In the genomic region with DNA sequence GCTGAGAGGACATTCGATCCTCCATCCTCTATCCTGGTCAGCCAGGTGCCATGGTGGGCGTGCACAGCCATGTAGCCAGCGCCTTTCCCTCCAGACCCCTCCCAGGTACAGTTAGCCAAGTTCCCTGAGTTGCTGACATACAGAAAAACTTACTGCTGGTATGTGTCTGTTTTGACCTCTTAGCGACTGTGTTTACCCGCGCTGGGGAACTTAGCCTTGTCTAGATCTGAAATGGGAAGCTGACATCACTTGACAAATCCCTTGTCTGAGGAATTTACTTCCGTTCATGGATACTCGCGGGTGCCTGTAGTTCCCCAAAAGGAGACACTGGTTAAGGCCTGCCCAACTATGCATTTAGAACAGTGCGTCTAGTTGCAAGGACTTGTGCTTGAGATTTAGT, we compare ENCODE assay signal across 8 mouse cellular contexts. TPM values are rescaled to one million over a fixed set of nuclear protein-coding genes. Genes with fewer than 3 reads are reported as not detected.
DNase-seq lines count a peak whose midpoint lies in the region; ATAC-seq and TF ChIP-seq lines count a peak whose summit lies in the region.

No protein-coding gene starts in this region.

- peaks cover 53% of the 10 kb centered on the region for H3K4me1 ChIP-seq in kidney, embryonic 15.5 days
- no peaks in the 10 kb centered on the region for H3K4me1 ChIP-seq in forebrain, postnatal 0 days (ENCODE audit: insufficient read depth)
- H3K4me1 ChIP-seq in liver, embryonic 15.5 days (replicated peaks) = peaks cover 48% of the 10 kb centered on the region
- peaks cover 38% of the 10 kb centered on the region for H3K4me1 ChIP-seq in neural tube, embryonic 15.5 days

- no peaks in the 10 kb centered on the region for H3K36me3 ChIP-seq in kidney, embryonic 15.5 days
- no peaks in the 10 kb centered on the region for H3K36me3 ChIP-seq in forebrain, postnatal 0 days (ENCODE audit: insufficient read depth)
- no peaks in the 10 kb centered on the region for H3K36me3 ChIP-seq in liver, embryonic 15.5 days (replicated peaks)
- no peaks in the 10 kb centered on the region for H3K36me3 ChIP-seq in neural tube, embryonic 15.5 days

- peaks cover 50% of the 10 kb centered on the region for H3K27me3 ChIP-seq in kidney, embryonic 15.5 days
- peaks cover 40% of the 10 kb centered on the region for H3K27me3 ChIP-seq in forebrain, postnatal 0 days (ENCODE audit: insufficient read depth, low read length)
- peaks cover 68% of the 10 kb centered on the region for H3K27me3 ChIP-seq in liver, embryonic 15.5 days
- H3K27me3 ChIP-seq in neural tube, embryonic 15.5 days (replicated peaks) = peaks cover 64% of the 10 kb centered on the region

- peak overlapping the region; percentile 56; the same call in 1 of the 2 replicates for H3K9ac ChIP-seq in kidney, embryonic 15.5 days
- 0 out of 2 replicates have a peak overlapping the region, but pooled peaks have one; percentile 33 for H3K9ac ChIP-seq in forebrain, postnatal 0 days
- no peak overlapping the region for H3K9ac ChIP-seq in liver, embryonic 15.5 days
- peak overlapping the region; percentile 41 for H3K9ac ChIP-seq in neural tube, embryonic 15.5 days (replicated peaks)

- no peak for DNase-seq in kidney, adult 18-20 months
- DNase-seq in forebrain, postnatal 0 days = no peak
- no peak for DNase-seq in left cerebral cortex, adult 11 months (ENCODE audit: low spot score)
- DNase-seq in embryo, embryonic 9.5 days (ENCODE audit: extremely low spot score) = no peak
- DNase-seq in frontal cortex, postnatal 25 days (ENCODE audit: low spot score in 2 of 2) = no peak

- no peak for ATAC-seq in kidney, embryonic 15.5 days (replicated peaks; ENCODE audit: low FRiP score)
- no peak for ATAC-seq in forebrain, postnatal 0 days
- ATAC-seq in liver, embryonic 15.5 days (ENCODE audit: insufficient read depth) = 0 out of 2 replicates have a peak, but pooled peaks have one; percentile 6
- ATAC-seq in neural tube, embryonic 15.5 days (ENCODE audit: low FRiP score) = no peak

- peak overlapping the region; percentile 66 for H3K27ac ChIP-seq in kidney, embryonic 15.5 days
- no peak overlapping the region for H3K27ac ChIP-seq in forebrain, postnatal 0 days (ENCODE audit: low read depth, low read length)
- 0 out of 2 replicates have a peak overlapping the region, but pooled peaks have one; percentile 38 for H3K27ac ChIP-seq in liver, embryonic 15.5 days (replicated peaks)
- no peak overlapping the region for H3K27ac ChIP-seq in neural tube, embryonic 15.5 days (replicated peaks)

- peak overlapping the region; percentile 57 for H3K4me3 ChIP-seq in kidney, embryonic 15.5 days (replicated peaks)
- H3K4me3 ChIP-seq in forebrain, postnatal 0 days (ENCODE audit: low read depth, low read length) = peak overlapping the region; percentile 32
- H3K4me3 ChIP-seq in liver, embryonic 15.5 days (replicated peaks) = peak overlapping the region; percentile 56
- peak overlapping the region; percentile 37 for H3K4me3 ChIP-seq in neural tube, embryonic 15.5 days (replicated peaks)

- 22% methylated on average over 10 of the region's 10 CpGs for WGBS in kidney, embryonic 15.5 days
- 34% methylated on average over 10 of the region's 10 CpGs for WGBS in forebrain, postnatal 0 days
- WGBS in liver, embryonic 15.5 days (ENCODE audit: insufficient replicate concordance) = 21% methylated on average over 10 of the region's 10 CpGs
- WGBS in neural tube, embryonic 15.5 days = 32% methylated on average over 10 of the region's 10 CpGs

- H3K9me3 ChIP-seq in kidney, embryonic 15.5 days (replicated peaks) = no peaks in the 10 kb centered on the region
- no peaks in the 10 kb centered on the region for H3K9me3 ChIP-seq in forebrain, postnatal 0 days (ENCODE audit: low read length)
- no peaks in the 10 kb centered on the region for H3K9me3 ChIP-seq in liver, embryonic 15.5 days (replicated peaks)
- no peaks in the 10 kb centered on the region for H3K9me3 ChIP-seq in neural tube, embryonic 15.5 days (replicated peaks)

- H3K4me2 ChIP-seq in kidney, embryonic 15.5 days = peak overlapping the region; percentile 64
- peak overlapping the region; percentile 56 for H3K4me2 ChIP-seq in forebrain, postnatal 0 days (ENCODE audit: low read depth)
- H3K4me2 ChIP-seq in liver, embryonic 15.5 days = peak overlapping the region; percentile 72
- peak overlapping the region; percentile 61 for H3K4me2 ChIP-seq in neural tube, embryonic 15.5 days

- no peak for TF ChIP-seq CTCF in forebrain, postnatal 0 days (IDR thresholded peaks at IDR 0.05; ENCODE audit: low read depth)

RNA-seq across cellular contexts. Expression of a gene that starts 16.5 kb away (rescaled TPM):
- 21.4 and 24.6 TPM in 2 replicates for polyA plus RNA-seq in kidney, embryonic 15.5 days (2015; fragmentation: Nextera tagmentation; extraction: Ambion mirVana)
- 10.5 and 13.0 TPM in 2 replicates for total RNA-seq in forebrain, postnatal 0 days (2014; rRNA removed)
- 6.6 and 7.8 TPM in 2 replicates for polyA plus RNA-seq in forebrain, postnatal 0 days (2015; fragmentation: Nextera tagmentation; extraction: Ambion mirVana)
- 5.4 and 7.6 TPM in 2 replicates for polyA plus RNA-seq in liver, embryonic 15.5 days (2015; fragmentation: Nextera tagmentation; extraction: Ambion mirVana)
- 9.8 TPM in 2 replicates for polyA plus RNA-seq in neural tube, embryonic 15.5 days (2015; fragmentation: Nextera tagmentation; extraction: Ambion mirVana)

RNA-seq across cellular contexts. Expression of a gene that starts 20.4 kb away (rescaled TPM):
- polyA plus RNA-seq in kidney, embryonic 15.5 days (2015; fragmentation: Nextera tagmentation; extraction: Ambion mirVana) = 4.5 and 5.4 TPM in 2 replicates
- 4.2 and 5.0 TPM in 2 replicates for total RNA-seq in forebrain, postnatal 0 days (2014; rRNA removed)
- 1.2 and 1.9 TPM in 2 replicates for polyA plus RNA-seq in forebrain, postnatal 0 days (2015; fragmentation: Nextera tagmentation; extraction: Ambion mirVana)
- 1.2 and 1.5 TPM in 2 replicates for polyA plus RNA-seq in liver, embryonic 15.5 days (2015; fragmentation: Nextera tagmentation; extraction: Ambion mirVana)
- 3.4 and 4.1 TPM in 2 replicates for polyA plus RNA-seq in neural tube, embryonic 15.5 days (2015; fragmentation: Nextera tagmentation; extraction: Ambion mirVana)

RNA-seq across cellular contexts. Expression of a gene that starts 23.7 kb away (rescaled TPM):
- 82.1 and 101 TPM in 2 replicates for polyA plus RNA-seq in kidney, embryonic 15.5 days (2015; fragmentation: Nextera tagmentation; extraction: Ambion mirVana)
- total RNA-seq in forebrain, postnatal 0 days (2014; rRNA removed) = 94.7 and 130 TPM in 2 replicates
- polyA plus RNA-seq in forebrain, postnatal 0 days (2015; fragmentation: Nextera tagmentation; extraction: Ambion mirVana) = 281 and 287 TPM in 2 replicates
- 83.9 and 93.0 TPM in 2 replicates for polyA plus RNA-seq in liver, embryonic 15.5 days (2015; fragmentation: Nextera tagmentation; extraction: Ambion mirVana)
- polyA plus RNA-seq in neural tube, embryonic 15.5 days (2015; fragmentation: Nextera tagmentation; extraction: Ambion mirVana) = 162 and 167 TPM in 2 replicates

RNA-seq across cellular contexts. Expression of a gene that starts 28.1 kb away (rescaled TPM):
- polyA plus RNA-seq in kidney, embryonic 15.5 days (2015; fragmentation: Nextera tagmentation; extraction: Ambion mirVana) = 102 and 112 TPM in 2 replicates
- 56.7 and 67.8 TPM in 2 replicates for total RNA-seq in forebrain, postnatal 0 days (2014; rRNA removed)
- polyA plus RNA-seq in forebrain, postnatal 0 days (2015; fragmentation: Nextera tagmentation; extraction: Ambion mirVana) = 60.7 and 63.6 TPM in 2 replicates
- polyA plus RNA-seq in liver, embryonic 15.5 days (2015; fragmentation: Nextera tagmentation; extraction: Ambion mirVana) = 48.8 and 51.1 TPM in 2 replicates
- 82.2 and 95.1 TPM in 2 replicates for polyA plus RNA-seq in neural tube, embryonic 15.5 days (2015; fragmentation: Nextera tagmentation; extraction: Ambion mirVana)

RNA-seq across cellular contexts. Expression of a gene that starts 32.8 kb away (rescaled TPM):
- 1.3 and 1.5 TPM in 2 replicates for polyA plus RNA-seq in kidney, embryonic 15.5 days (2015; fragmentation: Nextera tagmentation; extraction: Ambion mirVana)
- 0.46 and 0.86 TPM in 2 replicates for total RNA-seq in forebrain, postnatal 0 days (2014; rRNA removed)
- polyA plus RNA-seq in forebrain, postnatal 0 days (2015; fragmentation: Nextera tagmentation; extraction: Ambion mirVana) = 0.29 and 0.58 TPM in 2 replicates
- 21.4 and 23.3 TPM in 2 replicates for polyA plus RNA-seq in liver, embryonic 15.5 days (2015; fragmentation: Nextera tagmentation; extraction: Ambion mirVana)
- 1.0 and 7.1 TPM in 2 replicates for polyA plus RNA-seq in neural tube, embryonic 15.5 days (2015; fragmentation: Nextera tagmentation; extraction: Ambion mirVana)

Comparison
In these comparisons a context has a peak if more than half of its experiments do, and no peak if none do; other contexts are left out.
1. H3K27ac ChIP-seq: peak in kidney, embryonic 15.5 days (single experiment) and liver, embryonic 15.5 days (single experiment); none in forebrain, postnatal 0 days (single experiment) and neural tube, embryonic 15.5 days (single experiment).
2. Peak in every context shown above with its lines, with median percentiles within 50 percentile points of each other: H3K4me2 ChIP-seq and H3K4me3 ChIP-seq.